Mouse (Mus musculus): ENCODE data around the gene Gtf3c1.
"Not testable (repeated sequence)": the region's sequence is repeated elsewhere in the genome, so short reads cannot be mapped to it uniquely, and the experiment has no call there.

Gene Gtf3c1

GRCm38 (mm10) chr7:125707593-125708022 is at the start of gene Gtf3c1, which contains the start of gene D430042O09Rik:
Gtf3c1 (minus strand) TSS chr7:125707780.
D430042O09Rik (plus strand) TSS chr7:125707888.
- peak; percentile 100 for DNase-seq (ENCODE audit: low spot score)

GRCm38 (mm10) chr7:125756806-125757205 is 49.2 kb upstream of the Gtf3c1 start:
- no peak for DNase-seq (ENCODE audit: low spot score)

- peak; percentile 43 for DNase-seq (ENCODE audit: low spot score)
These were observed 45.7 kb upstream of the Gtf3c1 start for GRCm38 (mm10) chr7:125753326-125753715.

DNA sequence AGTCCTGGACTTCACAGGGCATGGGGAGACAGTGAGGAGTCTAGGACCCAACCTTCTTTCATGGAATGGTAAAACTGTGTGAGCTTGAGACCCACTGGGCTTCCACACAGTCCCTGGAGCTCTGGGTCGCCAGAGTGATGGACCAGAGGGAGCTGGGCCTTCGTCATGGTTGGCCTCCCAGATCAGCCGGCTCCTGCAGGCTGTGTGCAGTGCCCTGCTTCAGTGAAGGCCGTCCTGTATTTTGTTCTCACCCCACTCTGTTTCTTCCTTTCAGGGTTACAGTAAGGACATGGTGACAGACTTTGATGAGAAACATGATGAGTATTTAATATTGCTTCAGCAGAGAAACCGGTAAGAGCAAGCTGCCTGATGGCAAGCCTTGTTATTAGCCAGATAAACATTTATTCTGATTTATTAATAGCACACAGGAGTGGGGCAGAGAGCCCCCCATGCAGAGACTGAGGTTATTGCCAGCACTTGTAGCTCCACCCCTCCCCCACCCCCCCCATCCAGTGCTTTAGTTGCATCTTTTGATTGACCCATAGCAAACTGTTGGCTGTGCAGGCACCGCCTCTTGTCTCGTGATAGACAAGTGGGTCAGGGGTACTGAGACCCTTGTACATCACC is 45.2 kb upstream of the Gtf3c1 start:
- no peak for DNase-seq (ENCODE audit: low spot score)

GRCm38 (mm10) chr7:125748186-125748585 is 40.6 kb upstream of the Gtf3c1 start:
- DNase-seq (ENCODE audit: low spot score), result no peak

- no peak for DNase-seq (ENCODE audit: low spot score)
These were observed 39.7 kb upstream of the Gtf3c1 start for GRCm38 (mm10) chr7:125747316-125747690.

- no peak for DNase-seq (ENCODE audit: low spot score)
These were observed 39.2 kb upstream of the Gtf3c1 start for GRCm38 (mm10) chr7:125746621-125747315.

DNA sequence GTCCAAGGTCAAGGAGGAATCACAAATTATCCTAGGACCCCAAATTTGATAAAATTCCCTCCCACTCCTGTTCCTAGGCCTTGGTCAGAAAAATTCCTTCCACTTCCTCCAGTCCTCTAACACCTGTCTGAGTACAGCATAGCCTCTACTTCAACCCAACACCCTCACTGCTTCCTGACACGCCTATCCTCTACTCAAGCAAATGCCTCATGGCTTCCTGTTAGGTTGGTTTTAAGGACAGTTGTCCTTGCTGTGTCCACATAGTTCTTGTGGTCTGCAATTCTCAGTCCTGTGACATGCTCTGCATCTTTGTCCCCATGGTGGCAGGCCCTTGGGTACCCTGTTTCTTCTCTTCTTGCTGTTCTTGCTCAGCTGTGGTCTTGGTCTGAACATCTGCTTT is 37.2 kb upstream of the Gtf3c1 start:
- DNase-seq (ENCODE audit: low spot score), result no peak

GRCm38 (mm10) chr7:125741271-125741703 is 33.7 kb upstream of the Gtf3c1 start:
- no peak for DNase-seq (ENCODE audit: low spot score)

DNA sequence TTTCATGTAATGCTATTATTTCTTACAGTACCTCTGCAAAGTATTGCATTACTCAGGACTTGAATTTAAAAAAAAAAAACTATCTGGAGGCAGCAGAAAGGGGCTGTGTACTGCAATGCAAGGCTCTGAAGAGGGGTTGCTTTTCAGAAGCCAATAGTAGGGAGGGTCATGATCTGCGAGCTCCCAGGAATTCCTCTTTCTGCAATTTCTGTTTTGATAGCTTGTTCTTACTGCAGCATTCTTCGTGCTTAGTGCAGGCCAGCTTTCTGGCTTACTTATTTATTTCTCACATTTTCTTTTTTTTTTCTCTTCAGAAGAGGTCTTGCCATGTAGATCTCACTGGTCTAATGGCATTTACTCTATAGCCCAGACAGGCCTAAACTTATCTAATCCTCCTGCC is 32.9 kb upstream of the Gtf3c1 start:
- DNase-seq (ENCODE audit: low spot score), result no peak

DNA sequence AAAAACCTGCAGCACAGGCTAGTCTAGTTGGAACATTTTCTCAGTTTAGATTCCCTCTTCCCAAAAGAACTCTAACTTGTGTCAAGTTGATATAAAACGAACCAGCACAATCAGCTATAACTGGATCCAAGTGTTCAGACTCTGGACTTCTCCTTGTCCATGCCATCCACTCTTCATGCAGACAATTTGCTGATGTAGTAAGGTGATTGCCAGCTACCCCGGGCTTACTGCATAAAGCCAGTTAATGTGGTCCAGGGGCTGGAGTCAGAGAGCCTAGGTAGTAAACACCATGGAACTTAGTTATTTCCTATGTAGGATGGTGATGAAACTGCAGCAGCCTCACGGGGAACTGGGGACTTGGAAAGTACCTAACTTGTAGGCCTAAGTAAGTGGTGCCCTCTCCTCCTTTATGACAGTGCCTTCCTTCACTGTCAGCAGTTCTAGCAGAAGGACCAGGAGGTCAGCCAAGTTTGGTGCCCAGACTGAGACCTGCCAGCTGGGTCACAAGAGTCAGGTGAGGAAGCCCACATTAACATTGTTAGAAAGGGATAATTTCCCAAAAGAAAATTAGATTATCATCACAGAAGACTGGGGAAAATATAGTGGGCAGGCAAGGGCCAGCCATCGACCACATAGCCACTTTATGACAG is 28.9 kb upstream of the Gtf3c1 start:
- no peak for DNase-seq (ENCODE audit: low spot score)

- DNase-seq (ENCODE audit: low spot score), result no peak
These were observed 26.2 kb upstream of the Gtf3c1 start for GRCm38 (mm10) chr7:125733791-125734190.

GRCm38 (mm10) chr7:125731679-125732078 is 24.1 kb upstream of the Gtf3c1 start:
- no peak for DNase-seq (ENCODE audit: low spot score)

GRCm38 (mm10) chr7:125723189-125723972 is 15.8 kb upstream of the Gtf3c1 start:
- DNase-seq (ENCODE audit: low spot score), result no peak

- no peak for DNase-seq (ENCODE audit: low spot score)
These were observed 14.5 kb upstream of the Gtf3c1 start for GRCm38 (mm10) chr7:125722127-125722526.

- DNase-seq (ENCODE audit: low spot score), result no peak
These were observed 13.5 kb upstream of the Gtf3c1 start for GRCm38 (mm10) chr7:125721033-125721432.

GRCm38 (mm10) chr7:125720370-125720769 is 12.8 kb upstream of the Gtf3c1 start:
- DNase-seq (ENCODE audit: low spot score), result no peak

- DNase-seq (ENCODE audit: low spot score), result no peak
These were observed 10.0 kb upstream of the Gtf3c1 start for GRCm38 (mm10) chr7:125717612-125718011.

DNA sequence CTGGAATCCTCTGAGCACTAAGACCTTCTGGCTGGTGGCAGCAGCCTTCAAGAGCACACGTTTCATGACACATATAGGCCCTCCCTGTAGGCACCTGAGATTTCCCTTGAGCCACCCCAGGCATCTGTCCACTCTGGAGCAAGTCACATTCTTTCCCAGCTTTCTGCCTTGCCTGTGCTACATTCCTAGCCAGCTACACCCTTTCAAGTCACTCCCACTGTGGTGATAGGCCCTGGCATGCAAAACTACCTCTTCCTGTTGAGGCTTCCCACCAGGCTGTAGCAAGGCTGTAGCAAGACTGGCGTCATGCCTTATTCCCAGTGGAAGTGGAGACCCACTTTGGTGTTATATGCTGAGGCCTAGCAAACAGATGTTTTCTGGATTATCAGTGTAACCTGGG is 9.1 kb upstream of the Gtf3c1 start:
- DNase-seq (ENCODE audit: low spot score), result no peak

GRCm38 (mm10) chr7:125714803-125715202 is 7.2 kb upstream of the Gtf3c1 start:
- no peak for DNase-seq (ENCODE audit: low spot score)

DNA sequence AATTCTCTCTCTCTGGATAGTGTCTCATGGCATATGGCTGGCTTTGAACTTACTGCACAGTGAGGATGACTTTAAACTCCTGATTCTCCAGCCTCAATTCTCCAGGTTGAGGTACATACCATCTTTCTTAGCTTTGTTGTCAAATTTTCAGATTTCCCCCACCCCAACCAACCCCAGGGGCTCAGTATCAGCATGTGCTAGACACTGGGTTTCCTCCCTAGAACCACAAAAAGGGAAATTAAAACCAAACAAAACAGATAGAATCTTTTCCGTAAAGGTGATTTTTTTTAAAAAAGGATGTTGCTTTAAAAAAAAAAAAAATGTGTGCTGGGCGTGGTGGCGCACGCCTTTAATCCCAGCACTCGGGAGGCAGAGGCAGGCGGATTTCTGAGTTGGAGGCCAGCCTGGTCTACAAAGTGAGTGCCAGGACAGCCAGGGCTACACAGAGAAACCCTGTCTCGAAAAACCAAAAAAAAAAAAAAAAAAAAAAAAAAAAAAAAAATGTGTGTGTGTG is 6.0 kb upstream of the Gtf3c1 start:
- not testable (repeated sequence) for DNase-seq (ENCODE audit: low spot score)

DNA sequence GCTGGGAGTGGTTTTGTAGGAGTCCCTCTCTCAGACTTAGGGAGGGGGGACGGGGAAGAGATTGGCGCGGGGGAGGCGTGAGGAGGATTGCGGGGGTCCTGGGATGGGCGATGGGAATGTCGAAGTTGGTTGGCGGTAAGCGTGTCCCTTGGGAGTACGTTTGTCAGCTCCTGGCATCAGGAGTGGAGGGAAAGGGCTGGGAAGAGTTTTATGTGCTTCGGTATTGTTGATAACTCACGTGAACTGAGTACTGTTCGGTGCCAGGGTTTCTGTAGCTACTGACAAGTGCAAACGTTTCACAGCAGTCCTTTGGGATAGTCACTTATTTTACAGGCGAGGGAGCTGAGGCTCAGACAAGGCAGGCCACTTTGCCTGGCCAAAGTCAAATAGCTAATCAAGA is 520 bp upstream of the Gtf3c1 start:
- DNase-seq (ENCODE audit: low spot score), result no peak
